Mouse (Mus musculus): ENCODE measurements around the gene Lrmda.

Lrmda gene

GRCm38 (mm10) chr14:22813389-22813788 lies 793.9 kb downstream of the Lrmda start:
- no peak for DNase-seq

GRCm38 (mm10) chr14:22814811-22815345 lies 795.4 kb downstream of the Lrmda start:
- no peak for DNase-seq

GRCm38 (mm10) chr14:22817346-22818201 lies 798.1 kb downstream of the Lrmda start:
- peak; percentile 59 for DNase-seq

- no peak for DNase-seq
Measured at GRCm38 (mm10) chr14:22818202-22818530, 798.7 kb downstream of the Lrmda start.

GRCm38 (mm10) chr14:22822942-22823341 lies 803.4 kb downstream of the Lrmda start:
- no peak for DNase-seq

- no peak for DNase-seq
Measured at GRCm38 (mm10) chr14:22826825-22827224, 807.3 kb downstream of the Lrmda start.

GRCm38 (mm10) chr14:22837058-22837457 lies 817.5 kb downstream of the Lrmda start:
- DNase-seq, result no peak

GRCm38 (mm10) chr14:22841136-22841535 lies 821.6 kb downstream of the Lrmda start:
- DNase-seq, result no peak

- DNase-seq, result no peak
Measured at GRCm38 (mm10) chr14:22844006-22844405, 824.5 kb downstream of the Lrmda start.

GRCm38 (mm10) chr14:22845401-22845800 lies 825.9 kb downstream of the Lrmda start:
- DNase-seq, result no peak

- DNase-seq, result no peak
Measured at GRCm38 (mm10) chr14:22847011-22847786, 827.7 kb downstream of the Lrmda start.

- DNase-seq, result no peak
Measured at GRCm38 (mm10) chr14:22849108-22849507, 829.6 kb downstream of the Lrmda start.

GRCm38 (mm10) chr14:22860631-22861030 lies 841.1 kb downstream of the Lrmda start:
- DNase-seq, result no peak

GRCm38 (mm10) chr14:22864132-22864531 lies 844.6 kb downstream of the Lrmda start:
- no peak for DNase-seq

- no peak for DNase-seq
Measured at GRCm38 (mm10) chr14:22874584-22874983, 855.1 kb downstream of the Lrmda start.

GRCm38 (mm10) chr14:22887182-22887581 lies 867.7 kb downstream of the Lrmda start:
- DNase-seq, result no peak

GRCm38 (mm10) chr14:22899312-22899711 lies 879.8 kb downstream of the Lrmda start:
- no peak for DNase-seq

GRCm38 (mm10) chr14:22902116-22902515 lies 882.6 kb downstream of the Lrmda start:
- DNase-seq, result no peak

GRCm38 (mm10) chr14:22902914-22903313 lies 883.4 kb downstream of the Lrmda start:
- no peak for DNase-seq

GRCm38 (mm10) chr14:22905741-22906667 lies 886.5 kb downstream of the Lrmda start:
- DNase-seq, result no peak

GRCm38 (mm10) chr14:22906716-22907115 lies 887.2 kb downstream of the Lrmda start:
- DNase-seq, result no peak

GRCm38 (mm10) chr14:22907221-22907620 lies 887.7 kb downstream of the Lrmda start:
- DNase-seq, result no peak

GRCm38 (mm10) chr14:22908006-22908405 lies 888.5 kb downstream of the Lrmda start:
- no peak for DNase-seq
